Mouse (Mus musculus): ENCODE measurements at regions not wholly inside any gene's neighbourhood (a gene's known extent, or its start where the extent isn't known, plus 50 kb on each side); places are given as distances from the start of the nearest gene placed in this dataset.
"Not testable (repeated sequence)": the region's sequence is repeated elsewhere in the genome, so short reads cannot be mapped to it uniquely, and the experiment has no call there.

- TF ChIP-seq CTCF (IDR thresholded peaks at IDR 0.05; ENCODE audit: low read depth), result no peak
- no peak for ATAC-seq
- Histone ChIP-seq H3K4me1 (replicated peaks; ENCODE audit: control insufficient read depth, insufficient read depth, low read length) (no peaks in the 10 kb centered on the region), H3K9me3 (ENCODE audit: control insufficient read depth) (no peaks in the 10 kb centered on the region), H3K36me3 (ENCODE audit: control insufficient read depth, insufficient read depth) (no peaks in the 10 kb centered on the region), H3K9ac (ENCODE audit: low read depth, low read length) (no peak overlapping the region), H3K27ac (ENCODE audit: low read depth, low read length) (no peak overlapping the region), H3K4me3 (ENCODE audit: low read depth, low read length) (no peak overlapping the region), H3K27me3 (replicated peaks; ENCODE audit: control insufficient read depth, insufficient read depth, low read length) (no peaks in the 10 kb centered on the region), H3K4me2 (replicated peaks; ENCODE audit: low read depth) (no peak overlapping the region)
- 31% methylated on average over 2 of the region's 2 CpGs for WGBS
Measured at GRCm38 (mm10) chr16:9093593-9093992, 263.7 kb downstream of the 1810013L24Rik start.

- no peak for TF ChIP-seq CTCF (IDR thresholded peaks at IDR 0.05; ENCODE audit: low read depth)
- no peaks in the 10 kb centered on the region for H3K36me3 ChIP-seq (ENCODE audit: control insufficient read depth, insufficient read depth)
- no peak overlapping the region for H3K4me2 ChIP-seq (replicated peaks; ENCODE audit: low read depth)
- no peak overlapping the region for H3K4me3 ChIP-seq (ENCODE audit: low read depth, low read length)
- no peak overlapping the region for H3K27ac ChIP-seq (ENCODE audit: low read depth, low read length)
- H3K4me1 ChIP-seq (replicated peaks; ENCODE audit: control insufficient read depth, insufficient read depth, low read length), result no peaks in the 10 kb centered on the region
- H3K27me3 ChIP-seq (replicated peaks; ENCODE audit: control insufficient read depth, insufficient read depth, low read length), result no peaks in the 10 kb centered on the region
- H3K9me3 ChIP-seq (ENCODE audit: control insufficient read depth), result no peaks in the 10 kb centered on the region
- no peak for ATAC-seq
- H3K9ac ChIP-seq (ENCODE audit: low read depth, low read length), result no peak overlapping the region
- WGBS, result 36% methylated on average over 5 of the region's 5 CpGs
Measured at GRCm38 (mm10) chr16:9094201-9094600, 264.3 kb downstream of the 1810013L24Rik start.

GRCm38 (mm10) chr16:9106211-9106610, 276.3 kb downstream of the 1810013L24Rik start:
- Histone ChIP-seq H3K4me2 (replicated peaks; ENCODE audit: low read depth) (no peak overlapping the region), H3K27ac (ENCODE audit: low read depth, low read length) (no peak overlapping the region), H3K4me1 (replicated peaks; ENCODE audit: control insufficient read depth, insufficient read depth, low read length) (no peaks in the 10 kb centered on the region), H3K27me3 (replicated peaks; ENCODE audit: control insufficient read depth, insufficient read depth, low read length) (no peaks in the 10 kb centered on the region), H3K36me3 (ENCODE audit: control insufficient read depth, insufficient read depth) (no peaks in the 10 kb centered on the region), H3K4me3 (ENCODE audit: low read depth, low read length) (no peak overlapping the region), H3K9ac (ENCODE audit: low read depth, low read length) (no peak overlapping the region), H3K9me3 (ENCODE audit: control insufficient read depth) (no peaks in the 10 kb centered on the region)
- no peak for TF ChIP-seq CTCF (IDR thresholded peaks at IDR 0.05; ENCODE audit: low read depth)
- ATAC-seq, result no peak
- 90% methylated on average over 11 of the region's 11 CpGs for WGBS

- not testable (repeated sequence) for H3K9ac ChIP-seq (ENCODE audit: low read depth, low read length); H3K4me1 ChIP-seq (replicated peaks; ENCODE audit: control insufficient read depth, insufficient read depth, low read length); H3K9me3 ChIP-seq (ENCODE audit: control insufficient read depth); H3K27ac ChIP-seq (ENCODE audit: low read depth, low read length); H3K4me2 ChIP-seq (replicated peaks; ENCODE audit: low read depth); H3K27me3 ChIP-seq (replicated peaks; ENCODE audit: control insufficient read depth, insufficient read depth, low read length); H3K36me3 ChIP-seq (ENCODE audit: control insufficient read depth, insufficient read depth); H3K4me3 ChIP-seq (ENCODE audit: low read depth, low read length); ATAC-seq
- WGBS, result 94% methylated on average over 7 of the region's 8 CpGs
Measured at GRCm38 (mm10) chr16:9106676-9107075, 276.8 kb downstream of the 1810013L24Rik start.

- 82% methylated on average over 3 of the region's 3 CpGs for WGBS
- H3K36me3 ChIP-seq (ENCODE audit: control insufficient read depth, insufficient read depth), result no peaks in the 10 kb centered on the region
- H3K4me3 ChIP-seq (ENCODE audit: low read depth, low read length), result no peak overlapping the region
- ATAC-seq, result no peak
- no peak overlapping the region for H3K9ac ChIP-seq (ENCODE audit: low read depth, low read length)
- no peak overlapping the region for H3K4me2 ChIP-seq (replicated peaks; ENCODE audit: low read depth)
- no peak overlapping the region for H3K27ac ChIP-seq (ENCODE audit: low read depth, low read length)
- no peaks in the 10 kb centered on the region for H3K9me3 ChIP-seq (ENCODE audit: control insufficient read depth)
- H3K27me3 ChIP-seq (replicated peaks; ENCODE audit: control insufficient read depth, insufficient read depth, low read length), result no peaks in the 10 kb centered on the region
- TF ChIP-seq CTCF (IDR thresholded peaks at IDR 0.05; ENCODE audit: low read depth), result no peak
- H3K4me1 ChIP-seq (replicated peaks; ENCODE audit: control insufficient read depth, insufficient read depth, low read length), result no peaks in the 10 kb centered on the region
Measured at GRCm38 (mm10) chr16:9113801-9114200, 283.9 kb downstream of the 1810013L24Rik start.

GRCm38 (mm10) chr16:9115548-9115947, 285.6 kb downstream of the 1810013L24Rik start:
- Histone ChIP-seq H3K27me3 (replicated peaks; ENCODE audit: control insufficient read depth, insufficient read depth, low read length) (no peaks in the 10 kb centered on the region), H3K9ac (ENCODE audit: low read depth, low read length) (no peak overlapping the region), H3K36me3 (ENCODE audit: control insufficient read depth, insufficient read depth) (no peaks in the 10 kb centered on the region), H3K9me3 (ENCODE audit: control insufficient read depth) (no peaks in the 10 kb centered on the region), H3K4me2 (replicated peaks; ENCODE audit: low read depth) (no peak overlapping the region), H3K27ac (ENCODE audit: low read depth, low read length) (no peak overlapping the region), H3K4me3 (ENCODE audit: low read depth, low read length) (no peak overlapping the region), H3K4me1 (replicated peaks; ENCODE audit: control insufficient read depth, insufficient read depth, low read length) (no peaks in the 10 kb centered on the region)
- WGBS, result 51% methylated on average over 5 of the region's 5 CpGs
- TF ChIP-seq CTCF (IDR thresholded peaks at IDR 0.05; ENCODE audit: low read depth), result no peak
- ATAC-seq, result no peak

GRCm38 (mm10) chr16:9121581-9121980, 291.7 kb downstream of the 1810013L24Rik start:
- no peaks in the 10 kb centered on the region for H3K36me3 ChIP-seq (ENCODE audit: control insufficient read depth, insufficient read depth)
- H3K4me1 ChIP-seq (replicated peaks; ENCODE audit: control insufficient read depth, insufficient read depth, low read length), result no peaks in the 10 kb centered on the region
- H3K27me3 ChIP-seq (replicated peaks; ENCODE audit: control insufficient read depth, insufficient read depth, low read length), result no peaks in the 10 kb centered on the region
- 79% methylated on average over 2 of the region's 2 CpGs for WGBS
- no peak for ATAC-seq
- H3K27ac ChIP-seq (ENCODE audit: low read depth, low read length), result no peak overlapping the region
- TF ChIP-seq CTCF (IDR thresholded peaks at IDR 0.05; ENCODE audit: low read depth), result no peak
- no peaks in the 10 kb centered on the region for H3K9me3 ChIP-seq (ENCODE audit: control insufficient read depth)
- no peak overlapping the region for H3K4me2 ChIP-seq (replicated peaks; ENCODE audit: low read depth)
- H3K9ac ChIP-seq (ENCODE audit: low read depth, low read length), result no peak overlapping the region
- H3K4me3 ChIP-seq (ENCODE audit: low read depth, low read length), result no peak overlapping the region

All from intestine, postnatal 0 days (tissue).